Mouse (Mus musculus): ENCODE measurements around the gene Gm1604a. TPM values are rescaled to one million over a fixed set of nuclear protein-coding genes. Genes with fewer than 3 reads are reported as not detected.
A peak's percentile ranks its signal among the peaks of the same experiment; 100 is the strongest.
"Not testable (repeated sequence)": the region's sequence is repeated elsewhere in the genome, so short reads cannot be mapped to it uniquely, and the experiment has no call there.

Gene Gm1604a
- total and polyA plus RNA-seq, 2 experiments from 2014 or later: not detected

DNA sequence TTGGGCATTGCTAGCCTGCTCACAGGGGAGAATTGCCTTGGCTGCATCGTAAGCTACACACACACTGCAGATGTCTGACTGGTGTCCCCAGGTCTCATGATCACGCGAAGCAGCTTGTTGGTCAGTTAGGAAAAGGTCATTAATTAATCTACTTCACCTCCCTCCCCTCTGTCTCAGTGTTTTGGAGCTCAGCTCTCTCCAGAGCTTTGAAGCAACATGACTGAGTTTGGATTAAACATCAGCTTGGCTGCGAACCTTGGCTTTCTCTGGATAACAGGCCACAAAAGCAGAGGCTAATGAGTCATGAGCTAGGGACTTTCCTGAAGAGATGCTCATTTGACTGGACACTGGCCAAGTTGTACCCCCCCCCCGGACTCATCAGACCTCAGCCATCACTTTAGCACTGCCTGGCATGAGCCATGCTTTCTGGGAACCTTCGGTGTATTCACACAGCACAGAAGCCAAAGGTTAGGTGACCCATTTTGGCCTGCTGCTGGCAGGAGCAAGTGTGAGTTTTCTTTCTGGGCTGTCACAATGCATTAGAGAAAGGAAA, 5.3 kb downstream of the Gm1604a start:
- H3K9me3 ChIP-seq (replicated peaks; ENCODE audit: control insufficient read depth, low read length); ATAC-seq (ENCODE audit: insufficient read depth, low read depth); H3K36me3 ChIP-seq (replicated peaks; ENCODE audit: control insufficient read depth, insufficient read depth, low read length); H3K4me1 ChIP-seq (ENCODE audit: control insufficient read depth, insufficient read depth); H3K9ac ChIP-seq (replicated peaks; ENCODE audit: low read depth, low read length); H3K27ac ChIP-seq (ENCODE audit: low read depth); H3K27me3 ChIP-seq (ENCODE audit: control insufficient read depth, insufficient read depth, low read length); DNase-seq (ENCODE audit: low spot score); H3K4me2 ChIP-seq (ENCODE audit: low read depth, low read length); H3K4me3 ChIP-seq (ENCODE audit: low read depth, low read length): not testable (repeated sequence)
- 74% methylated on average over 3 of the region's 6 CpGs for WGBS

DNA sequence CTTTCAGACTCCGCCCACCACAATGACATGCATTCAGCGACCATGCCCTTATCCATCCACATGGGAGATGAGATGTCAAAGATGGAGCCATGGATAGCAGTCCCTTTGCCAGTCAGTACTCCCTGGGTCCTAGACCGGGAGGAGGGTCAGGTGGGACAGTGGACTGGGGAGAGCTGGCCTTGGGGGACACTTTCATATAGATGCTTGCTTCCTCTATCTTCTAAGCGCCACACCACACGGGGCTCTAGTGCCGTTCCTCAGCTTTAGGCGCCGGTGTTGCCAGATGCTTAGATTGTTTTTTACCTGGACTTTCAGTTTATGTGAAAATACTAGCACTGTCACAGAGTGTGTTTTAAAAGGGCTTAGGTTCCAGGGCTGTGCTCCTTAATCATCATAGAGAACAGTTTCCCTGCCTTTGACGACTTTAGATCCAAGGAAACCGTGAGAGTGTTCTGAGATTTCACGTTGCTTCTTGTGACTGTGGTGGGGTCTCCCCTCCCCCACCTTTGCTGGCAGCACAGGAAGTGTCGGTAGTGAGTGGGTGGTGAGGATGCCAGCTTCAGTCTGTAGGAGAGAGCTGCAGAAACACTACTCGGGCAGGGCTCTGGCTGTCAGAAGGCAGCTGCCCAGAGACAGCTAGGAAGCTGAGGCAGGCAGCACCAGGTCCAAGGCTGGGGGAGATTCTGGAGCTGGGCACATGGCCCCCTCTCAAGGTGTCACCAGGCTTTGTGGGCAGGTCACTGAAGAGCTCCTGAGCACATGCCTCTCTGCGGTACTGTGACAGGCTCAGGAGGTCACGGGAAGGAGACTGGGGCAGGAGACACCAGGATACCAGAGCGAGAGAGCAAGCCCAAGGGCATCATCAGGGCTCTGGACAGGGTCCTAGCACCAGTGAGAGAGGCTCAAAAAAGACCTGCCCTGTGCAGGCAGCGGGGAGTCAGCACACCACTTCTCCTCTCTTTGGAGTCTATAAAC, 8.1 kb downstream of the Gm1604a start:
- not testable (repeated sequence) for DNase-seq (ENCODE audit: low spot score); H3K4me2 ChIP-seq (ENCODE audit: low read depth, low read length); H3K4me1 ChIP-seq (ENCODE audit: control insufficient read depth, insufficient read depth); H3K36me3 ChIP-seq (replicated peaks; ENCODE audit: control insufficient read depth, insufficient read depth, low read length); H3K9ac ChIP-seq (replicated peaks; ENCODE audit: low read depth, low read length); H3K27ac ChIP-seq (ENCODE audit: low read depth); H3K4me3 ChIP-seq (ENCODE audit: low read depth, low read length); H3K27me3 ChIP-seq (ENCODE audit: control insufficient read depth, insufficient read depth, low read length); H3K9me3 ChIP-seq (replicated peaks; ENCODE audit: control insufficient read depth, low read length)
- ATAC-seq (ENCODE audit: insufficient read depth, low read depth): peak; percentile 49; the same call in 1 of the 2 replicates
- 56% methylated on average over 2 of the region's 17 CpGs for WGBS

DNA sequence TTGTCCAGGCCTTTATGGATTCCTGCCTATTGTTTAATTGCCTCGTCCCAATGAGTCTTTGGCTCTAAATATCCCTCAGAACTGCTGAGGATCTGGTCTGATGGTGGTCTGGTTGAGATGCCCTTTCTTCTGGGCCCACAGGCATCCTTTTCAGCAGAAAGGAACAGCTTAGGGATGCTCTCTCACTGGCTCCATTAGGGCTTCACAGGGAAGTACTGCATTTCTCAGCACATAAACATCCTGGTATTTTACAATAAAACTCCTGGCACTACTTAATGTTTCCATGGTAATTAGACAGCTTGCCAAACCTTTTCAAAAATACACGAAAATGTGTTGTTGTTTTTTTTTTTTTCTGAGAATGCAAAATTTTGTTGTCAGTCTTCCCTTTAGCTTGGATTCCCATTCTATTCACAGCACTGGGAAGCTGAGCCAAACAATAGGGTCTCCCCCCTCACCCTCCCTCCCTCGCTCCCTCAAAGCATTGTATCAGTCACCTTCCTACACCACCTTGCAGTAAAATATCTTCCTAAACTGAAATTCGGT, 43.7 kb downstream of the Gm1604a start:
- not testable (repeated sequence) for H3K9me3 ChIP-seq (replicated peaks; ENCODE audit: control insufficient read depth, low read length); H3K9ac ChIP-seq (replicated peaks; ENCODE audit: low read depth, low read length); ATAC-seq (ENCODE audit: insufficient read depth, low read depth); H3K27ac ChIP-seq (ENCODE audit: low read depth); H3K4me1 ChIP-seq (ENCODE audit: control insufficient read depth, insufficient read depth); H3K27me3 ChIP-seq (ENCODE audit: control insufficient read depth, insufficient read depth, low read length); H3K4me3 ChIP-seq (ENCODE audit: low read depth, low read length); H3K4me2 ChIP-seq (ENCODE audit: low read depth, low read length); H3K36me3 ChIP-seq (replicated peaks; ENCODE audit: control insufficient read depth, insufficient read depth, low read length); DNase-seq (ENCODE audit: low spot score)
- WGBS: 69% methylated on average over 2 of the region's 4 CpGs

DNA sequence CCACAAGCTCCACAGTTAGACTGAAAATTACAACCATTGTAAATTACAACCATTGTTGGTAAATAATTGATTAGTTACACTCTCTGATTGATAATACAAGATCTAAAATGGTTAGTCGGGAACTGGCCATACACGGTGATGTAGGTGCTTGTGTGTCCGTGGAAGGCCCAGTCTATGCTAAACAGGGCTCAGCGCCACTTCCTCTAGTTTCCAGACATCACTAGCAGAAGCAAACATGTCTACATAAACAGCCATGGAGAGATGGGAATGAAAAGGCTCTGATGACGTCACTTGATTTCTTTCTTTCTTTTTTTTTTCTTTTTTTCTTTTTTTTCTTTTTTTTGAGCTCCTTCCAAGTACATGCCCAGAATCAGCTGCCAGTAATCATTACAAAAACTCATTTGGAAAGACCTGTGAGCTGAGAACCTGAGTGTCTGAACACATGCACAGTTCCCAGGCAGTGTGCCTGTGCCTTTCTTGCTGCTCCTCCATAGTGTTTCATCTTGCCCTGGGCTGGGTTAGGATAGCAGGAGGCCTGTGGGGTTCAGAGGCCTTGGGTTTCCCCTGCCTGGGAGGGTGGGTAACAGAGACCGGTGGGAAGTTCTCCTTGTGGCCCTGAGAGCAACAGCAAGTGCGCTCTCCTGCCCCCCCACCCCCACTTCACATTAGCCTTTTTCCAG, 44.3 kb downstream of the Gm1604a start:
- H3K4me2 ChIP-seq (ENCODE audit: low read depth, low read length); H3K9me3 ChIP-seq (replicated peaks; ENCODE audit: control insufficient read depth, low read length); H3K27me3 ChIP-seq (ENCODE audit: control insufficient read depth, insufficient read depth, low read length); H3K4me3 ChIP-seq (ENCODE audit: low read depth, low read length); ATAC-seq (ENCODE audit: insufficient read depth, low read depth); H3K36me3 ChIP-seq (replicated peaks; ENCODE audit: control insufficient read depth, insufficient read depth, low read length); H3K9ac ChIP-seq (replicated peaks; ENCODE audit: low read depth, low read length); H3K4me1 ChIP-seq (ENCODE audit: control insufficient read depth, insufficient read depth); DNase-seq (ENCODE audit: low spot score); H3K27ac ChIP-seq (ENCODE audit: low read depth): not testable (repeated sequence)
- 83% methylated on average over 5 of the region's 7 CpGs for WGBS

DNA sequence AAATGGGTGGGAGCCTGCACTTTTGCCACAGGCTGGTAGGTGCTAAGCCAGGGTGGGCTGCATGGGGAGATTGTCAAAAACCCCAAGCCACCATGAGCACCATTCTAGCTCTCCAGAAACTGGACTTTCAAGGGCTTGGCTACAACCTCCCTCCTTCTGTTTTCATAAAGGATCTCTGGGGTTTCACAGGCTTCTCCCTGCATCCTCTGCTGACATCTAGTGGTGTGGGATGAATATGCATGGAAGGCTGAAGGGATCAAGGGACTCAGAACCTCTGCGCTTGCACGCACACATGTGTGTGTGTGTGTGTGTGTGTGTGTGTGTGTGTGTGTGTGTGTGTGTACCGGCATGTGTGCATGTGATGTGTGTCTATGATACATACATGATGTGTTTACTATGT, 49.1 kb downstream of the Gm1604a start:
- not testable (repeated sequence) for H3K4me2 ChIP-seq (ENCODE audit: low read depth, low read length)
- WGBS: 44% methylated on average over 3 of the region's 3 CpGs

DNA sequence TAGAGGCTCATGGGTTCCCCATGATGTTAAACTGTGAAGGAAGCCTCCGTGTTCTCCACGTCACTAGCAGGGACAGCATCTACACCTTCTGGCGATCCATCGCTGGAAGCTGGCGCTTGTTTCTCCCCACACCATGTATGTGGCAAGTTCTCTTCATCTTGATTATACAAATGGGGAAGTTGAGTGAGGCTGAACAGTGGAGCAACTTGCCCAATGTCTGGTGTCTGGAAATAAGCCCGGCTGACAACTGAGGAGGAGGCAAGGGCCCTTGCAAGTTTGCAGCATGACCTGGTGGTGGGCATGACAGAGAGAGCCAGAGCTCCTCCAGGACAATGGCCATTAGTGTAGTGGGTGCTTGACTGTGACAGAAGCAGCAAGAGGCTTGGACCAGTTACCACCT, 50.2 kb downstream of the Gm1604a start:
- H3K27ac ChIP-seq (ENCODE audit: low read depth); H3K4me2 ChIP-seq (ENCODE audit: low read depth, low read length); H3K9ac ChIP-seq (replicated peaks; ENCODE audit: low read depth, low read length); ATAC-seq (ENCODE audit: insufficient read depth, low read depth); H3K4me3 ChIP-seq (ENCODE audit: low read depth, low read length); DNase-seq (ENCODE audit: low spot score); H3K9me3 ChIP-seq (replicated peaks; ENCODE audit: control insufficient read depth, low read length); H3K27me3 ChIP-seq (ENCODE audit: control insufficient read depth, insufficient read depth, low read length); H3K36me3 ChIP-seq (replicated peaks; ENCODE audit: control insufficient read depth, insufficient read depth, low read length); H3K4me1 ChIP-seq (ENCODE audit: control insufficient read depth, insufficient read depth): not testable (repeated sequence)
- 82% methylated on average over 5 of the region's 6 CpGs for WGBS

More for the DNA sequence above, 49.1 kb downstream of the Gm1604a start:
- ATAC-seq (ENCODE audit: insufficient read depth, low read depth): peak; percentile 80
- not testable (repeated sequence) for H3K4me1 ChIP-seq (ENCODE audit: control insufficient read depth, insufficient read depth); H3K27ac ChIP-seq (ENCODE audit: low read depth); H3K4me3 ChIP-seq (ENCODE audit: low read depth, low read length); H3K9me3 ChIP-seq (replicated peaks; ENCODE audit: control insufficient read depth, low read length); H3K27me3 ChIP-seq (ENCODE audit: control insufficient read depth, insufficient read depth, low read length); H3K36me3 ChIP-seq (replicated peaks; ENCODE audit: control insufficient read depth, insufficient read depth, low read length); H3K9ac ChIP-seq (replicated peaks; ENCODE audit: low read depth, low read length)
- TF ChIP-seq CTCF (IDR thresholded peaks at IDR 0.05; ENCODE audit: low read depth): peak; percentile 65
- peak; percentile 5 for DNase-seq (ENCODE audit: low spot score)
